Mouse (Mus musculus) stomach, embryonic 14.5 days (tissue): Measurements from ENCODE around the gene Acat2. TPM values are rescaled to one million over a fixed set of nuclear protein-coding genes. Genes with fewer than 3 reads are reported as not detected.

Experiments
- polyA plus RNA-seq: library from polyadenylated mRNA; unstranded; fragments of >200 nt; fragmentation: Nextera tagmentation; extraction: Ambion mirVana; gene quantifications from 2 replicates; pipeline ENCODE4 v1.2.1, GENCODE M21; 2014

Gene Acat2
- polyA plus RNA-seq, 1 experiment from 2014 or later = 90.8 TPM

Other genes starting within 250 kb of the Acat2 start
- 46.0 and 51.7 TPM in 2 replicates for gene Igf2r, start 191.1 kb downstream of the Acat2 start, polyA plus RNA-seq
- gene Mas1, start 92.6 kb downstream of the Acat2 start, polyA plus RNA-seq = 1.7 and 2.0 TPM in 2 replicates
- not detected in 2 replicates for gene Mrgprh, start 84.7 kb downstream of the Acat2 start, polyA plus RNA-seq
- gene Pnldc1, start 50.5 kb downstream of the Acat2 start, polyA plus RNA-seq = 1.5 and 2.9 TPM in 2 replicates
- gene Tcp1, start 45.0 kb downstream of the Acat2 start, polyA plus RNA-seq = 444 and 478 TPM in 2 replicates
- 140 and 152 TPM in 2 replicates for gene Mrpl18, start 44.4 kb downstream of the Acat2 start, polyA plus RNA-seq
- 1.4 and 2.4 TPM in 2 replicates for gene Acat3, start 20.1 kb downstream of the Acat2 start, polyA plus RNA-seq
- 138 and 146 TPM in 2 replicates for gene Wtap, start 33.4 kb upstream of the Acat2 start, polyA plus RNA-seq
- gene Sod2, start 46.1 kb upstream of the Acat2 start, polyA plus RNA-seq = 110 and 125 TPM in 2 replicates
- 0.20 TPM in 1 of 2 replicates, not detected in the other for gene Gpr31b, start 91.5 kb upstream of the Acat2 start, polyA plus RNA-seq
- 0.14 and 0.22 TPM in 2 replicates for gene Tcp10b, start 100.4 kb upstream of the Acat2 start, polyA plus RNA-seq
- not detected in 2 replicates for gene Unc93a, start 171.1 kb upstream of the Acat2 start, polyA plus RNA-seq